Mouse (Mus musculus): ENCODE results near the gene Clcn3.
A peak's percentile ranks its signal among the peaks of the same experiment; 100 is the strongest.

Gene Clcn3

DNA sequence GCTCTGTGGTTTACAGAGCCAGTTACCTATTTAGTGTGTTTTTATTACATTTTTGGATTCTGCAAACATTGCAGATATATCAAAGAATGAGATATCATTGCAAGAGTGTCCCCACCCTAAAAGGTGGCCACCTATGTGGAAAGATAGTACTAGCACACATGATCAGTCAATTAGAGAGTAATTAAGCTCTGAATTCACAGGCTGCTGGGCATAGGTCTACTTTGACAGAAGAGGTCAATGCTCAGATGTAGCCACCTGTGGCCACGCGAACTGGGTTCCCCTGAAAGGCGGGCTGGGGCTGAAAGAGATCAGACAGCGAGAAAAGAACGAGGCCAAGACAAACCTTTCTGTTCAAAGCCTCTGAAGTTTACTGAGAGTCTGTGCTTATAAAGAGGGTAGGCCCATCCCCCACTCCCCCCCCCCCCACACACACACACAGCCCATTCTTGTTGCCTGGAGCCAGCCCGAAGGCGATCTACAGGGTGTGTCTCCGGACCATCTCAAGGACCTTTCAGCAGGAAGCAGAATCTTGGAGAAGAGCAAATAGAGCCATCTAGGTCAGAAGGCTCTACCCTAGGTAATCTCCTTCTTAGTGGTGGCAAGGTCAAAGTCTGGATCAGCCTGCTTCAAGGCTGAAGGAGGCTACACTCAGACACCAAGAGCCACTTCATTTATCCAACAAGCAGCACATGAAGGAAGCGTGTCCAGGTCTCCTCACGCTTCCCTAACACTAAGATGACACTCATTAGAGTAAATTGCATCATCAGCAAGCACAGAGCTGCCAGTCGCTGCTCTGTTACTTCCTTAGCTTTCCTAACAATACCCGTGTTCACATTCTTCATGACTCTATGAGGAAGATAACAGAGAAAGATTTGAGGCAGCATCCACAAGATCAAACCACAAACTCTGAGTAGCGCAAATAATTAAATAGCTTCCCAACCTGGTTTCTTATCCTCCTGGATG, 112.6 kb downstream of the Clcn3 start:
- DNase-seq (ENCODE audit: low spot score in 2 of 2) = no peak

DNA sequence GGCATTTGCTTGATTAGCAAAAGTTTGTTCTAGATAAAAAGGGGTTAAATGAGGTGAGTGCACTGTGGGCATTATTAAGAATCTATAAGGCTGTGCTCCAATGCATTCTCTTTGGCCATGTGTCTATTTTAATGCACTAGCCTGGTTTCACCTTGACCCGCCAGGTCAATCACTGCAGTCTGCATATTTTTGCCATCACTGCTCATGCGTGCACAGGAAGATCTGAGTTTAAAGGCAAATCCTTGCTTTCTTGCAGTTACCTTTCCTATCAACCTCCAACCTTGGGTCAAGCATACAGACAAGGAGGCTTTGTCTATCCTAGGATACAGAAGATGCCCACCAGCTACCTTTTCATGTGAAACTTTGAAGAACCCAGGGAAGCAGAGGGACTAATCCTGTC, 113.3 kb downstream of the Clcn3 start:
- DNase-seq (ENCODE audit: low spot score in 2 of 2) = no peak

DNA sequence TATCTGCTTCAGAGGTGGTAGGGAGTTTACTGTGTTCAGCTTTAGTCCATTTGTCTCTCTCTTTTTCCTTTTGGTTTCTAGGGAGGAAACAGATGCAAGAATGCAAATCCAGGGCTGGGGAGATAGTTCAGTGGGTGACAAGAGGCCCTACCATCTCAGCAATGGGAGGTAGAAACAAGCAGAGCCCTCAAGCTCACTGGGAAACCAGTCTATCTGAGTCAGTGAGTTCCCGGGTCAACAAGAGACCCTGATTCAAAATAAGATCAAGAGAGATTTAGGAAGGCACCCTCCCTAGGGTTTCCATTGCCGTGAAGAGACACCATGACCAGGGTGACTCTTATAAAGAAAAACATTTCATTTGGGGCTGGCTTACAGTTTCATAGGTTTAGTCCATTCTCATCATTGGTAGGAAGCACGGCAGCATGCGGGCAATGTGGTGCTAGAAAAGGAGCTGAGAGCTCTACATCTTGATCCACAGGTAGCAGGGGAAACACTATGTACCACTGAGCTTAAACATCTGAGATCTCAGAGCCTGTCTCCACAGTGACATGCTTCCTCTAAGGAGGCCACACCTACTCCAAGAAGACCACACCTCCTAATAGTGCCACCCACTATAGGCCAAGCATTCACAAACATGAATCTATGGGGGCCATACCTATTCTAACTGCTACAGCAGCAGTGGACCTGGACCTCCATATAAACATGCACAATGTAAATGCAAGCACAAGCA, 114.7 kb downstream of the Clcn3 start:
- no peak for DNase-seq (ENCODE audit: low spot score in 2 of 2)

DNA sequence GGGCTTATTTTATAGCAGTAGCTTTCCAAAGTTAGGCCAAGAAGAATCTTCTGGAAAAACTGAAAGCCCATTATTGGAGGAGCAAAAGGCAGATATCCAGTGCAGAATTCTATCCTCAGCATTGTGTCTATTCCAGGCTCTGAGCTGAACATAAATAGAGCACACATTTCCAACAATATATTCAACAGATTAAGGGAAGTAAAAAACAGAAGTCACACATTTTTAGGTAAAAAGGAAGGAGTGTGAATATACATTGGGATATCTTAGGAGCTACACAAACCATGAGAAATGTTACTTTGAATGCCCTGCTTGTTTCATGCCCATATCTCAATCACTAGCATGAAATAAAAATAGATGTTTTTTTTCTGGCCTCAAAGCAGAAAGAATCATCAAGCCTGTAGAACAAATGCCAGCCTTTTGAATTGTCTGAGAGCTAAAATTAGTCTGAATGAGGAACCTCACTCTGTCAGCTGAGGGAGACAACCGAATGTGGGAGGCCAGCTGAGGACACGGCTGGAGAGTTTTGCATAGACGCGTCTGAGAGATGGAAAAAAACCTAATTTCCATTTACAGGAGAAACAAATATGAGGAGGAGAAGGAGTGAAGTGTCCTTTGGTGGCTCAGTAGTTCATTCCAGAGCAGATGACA, 115.5 kb downstream of the Clcn3 start:
- peak; percentile 49 to 59 for DNase-seq (ENCODE audit: low spot score in 2 of 2)

DNA sequence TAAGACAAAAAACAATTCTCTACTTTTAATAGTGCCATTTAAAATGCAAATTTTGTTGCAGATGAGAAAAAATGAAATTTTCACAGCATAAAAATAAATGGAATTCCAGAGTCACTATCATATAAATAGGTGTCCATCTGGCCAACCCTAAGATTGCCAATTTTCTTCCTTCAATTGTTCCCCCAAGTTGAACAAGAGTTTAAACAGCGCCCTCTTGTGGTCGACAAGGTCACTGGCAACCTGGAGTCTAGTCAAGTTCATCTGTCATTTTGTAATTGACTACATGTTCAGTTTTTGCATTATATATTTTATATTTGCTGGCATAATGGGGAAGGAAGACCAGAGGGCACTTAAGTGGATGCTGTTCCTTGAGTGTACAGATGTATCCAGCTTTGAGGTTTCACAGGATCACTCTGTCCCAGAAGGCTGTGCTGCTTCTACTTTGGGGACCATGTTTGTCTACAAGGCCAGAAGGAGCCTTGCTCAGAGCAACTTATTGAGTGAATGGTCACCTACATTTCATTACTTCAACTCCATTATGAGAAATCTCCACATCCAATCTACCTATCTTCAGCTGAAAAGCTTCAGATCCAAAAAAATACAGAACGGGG, 117.5 kb downstream of the Clcn3 start:
- DNase-seq (ENCODE audit: low spot score in 2 of 2) = peak; percentile 68 to 84

DNA sequence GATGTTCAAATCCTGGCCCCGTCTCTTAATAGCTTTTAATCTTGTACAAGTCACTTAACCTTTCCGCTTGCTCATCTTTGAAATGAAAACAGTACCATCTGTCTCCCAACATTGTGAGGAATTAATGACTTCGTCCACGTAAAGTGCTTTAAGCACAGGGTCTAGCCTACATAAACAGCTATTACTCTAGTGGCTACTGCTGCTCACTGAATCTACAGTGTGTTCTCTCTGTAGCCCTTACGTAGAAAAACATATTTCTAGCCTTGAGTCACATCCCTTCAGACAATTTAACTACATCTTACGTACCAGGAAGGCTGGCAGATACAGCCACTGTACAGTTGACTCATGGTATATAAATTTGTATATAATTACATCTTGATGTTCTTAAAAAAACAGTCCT, 118.2 kb downstream of the Clcn3 start:
- DNase-seq (ENCODE audit: low spot score in 2 of 2) = no peak

GRCm38 (mm10) chr8:60861783-60862182, 121.3 kb downstream of the Clcn3 start:
- DNase-seq (ENCODE audit: low spot score in 2 of 2) = no peak

DNA sequence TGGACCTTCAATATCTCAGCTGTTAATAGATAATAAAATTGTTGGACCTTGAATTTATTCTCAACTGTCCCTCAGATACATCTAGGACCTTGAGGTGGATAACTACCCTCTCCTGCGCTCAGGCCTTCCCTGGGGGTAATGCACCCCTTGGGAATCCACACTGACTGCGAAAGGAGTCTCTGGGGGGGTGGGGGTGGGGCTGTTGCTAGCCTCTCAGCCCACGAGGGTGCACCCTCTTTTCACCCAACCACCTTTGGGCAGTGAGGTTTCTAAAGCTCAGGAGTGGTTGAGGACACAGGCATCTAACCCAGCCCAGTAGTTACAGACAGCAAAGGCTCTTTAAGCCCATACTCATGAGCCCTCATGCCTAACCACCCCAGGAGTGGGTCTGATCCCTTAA, 122.4 kb downstream of the Clcn3 start:
- no peak for DNase-seq (ENCODE audit: low spot score in 2 of 2)

All from right cerebral cortex, adult 2 months (tissue).